Mouse (Mus musculus) spleen, embryonic (tissue): Measurements from ENCODE around the gene Hmga1b.
"Not testable (repeated sequence)": the region's sequence is repeated elsewhere in the genome, so short reads cannot be mapped to it uniquely, and the experiment has no call there.

Experiments
- CTCF ChIA-PET: fragments of 350-600 bp; sonication (Branson Sonifier 250); formaldehyde crosslinking; loops from one replicate; lab custom pipeline; 2022; lab: Charles Lee

Hmga1b gene

DNA sequence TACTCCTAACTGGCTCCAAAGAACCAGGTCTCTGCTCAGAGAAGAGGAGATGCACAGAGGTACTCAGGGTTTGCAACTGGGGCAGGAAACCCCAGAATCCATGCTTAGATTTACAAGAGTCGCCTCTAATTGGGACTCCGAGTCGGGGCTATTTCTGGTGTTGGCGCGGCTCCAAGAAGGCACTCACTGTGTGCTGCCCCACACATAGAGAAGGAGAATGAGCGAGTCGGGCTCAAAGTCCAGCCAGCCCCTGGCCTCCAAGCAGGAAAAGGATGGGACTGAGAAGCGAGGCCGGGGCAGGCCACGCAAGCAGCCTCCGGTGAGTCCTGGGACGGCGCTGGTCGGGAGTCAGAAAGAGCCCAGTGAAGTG lies at the start of gene Hmga1b:
Gene Hmga1b, plus strand, starts transcription at position 123 of the 370 bp plus-strand sequence.
- CTCF ChIA-PET: not testable (repeated sequence)

DNA sequence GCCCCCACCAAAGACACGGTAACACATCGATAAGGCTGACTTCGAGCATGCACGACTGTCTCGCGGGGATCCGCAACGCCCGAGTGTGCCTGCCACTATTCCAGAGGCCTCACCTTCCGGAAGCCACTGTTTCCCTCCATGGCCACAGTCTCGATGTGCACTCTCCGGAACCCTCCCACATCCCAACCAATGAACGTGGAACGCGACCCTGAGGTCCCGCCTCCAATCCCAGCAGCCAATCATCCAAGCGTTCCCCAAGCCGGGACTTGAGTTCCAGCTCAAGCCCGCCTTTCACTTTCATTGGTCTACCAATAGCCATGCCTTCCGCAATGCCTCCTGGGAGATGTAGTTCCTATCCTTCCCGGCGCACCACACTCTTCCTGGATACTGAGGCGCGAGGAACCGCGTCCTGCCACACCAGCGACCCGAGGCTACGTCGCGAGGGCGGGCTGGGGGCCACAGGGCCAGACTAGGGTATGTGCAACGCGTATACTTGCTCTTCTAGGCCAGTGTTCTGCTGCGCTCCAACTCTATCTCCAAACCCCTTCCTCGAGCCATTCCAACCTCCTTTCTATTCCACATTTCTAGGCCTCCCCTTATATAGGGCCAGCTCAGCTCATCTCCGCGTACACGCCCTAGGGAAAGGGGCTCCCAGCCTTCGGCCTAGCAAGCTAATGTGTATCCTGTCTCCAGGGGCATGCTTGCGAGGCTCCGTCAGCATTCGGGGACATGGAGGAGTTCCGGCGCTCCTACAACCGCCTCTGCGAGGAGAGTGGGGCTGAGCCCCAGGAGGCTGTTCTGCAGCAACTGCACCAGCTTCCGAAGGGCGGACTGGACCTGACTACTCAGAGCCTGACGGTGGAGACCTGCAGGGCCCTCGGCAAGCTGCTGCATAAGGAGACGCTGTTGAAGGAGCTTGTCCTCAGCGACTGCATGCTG lies 48.7 kb upstream of the Hmga1b start, which contains the start of the genes Cenpx and Lrrc45:
Gene Cenpx, minus strand, starts transcription at position 159 of the 939 bp plus-strand sequence.
Gene Lrrc45, plus strand, starts transcription at position 346 of the 939 bp plus-strand sequence.
- CTCF ChIA-PET: interaction anchor here (0.5 to 1.0 kb wide), 2 partner anchors 12 to 227 kb away, joined by 3 to 6 read pairs; no protein-coding TSS in a partner anchor

DNA sequence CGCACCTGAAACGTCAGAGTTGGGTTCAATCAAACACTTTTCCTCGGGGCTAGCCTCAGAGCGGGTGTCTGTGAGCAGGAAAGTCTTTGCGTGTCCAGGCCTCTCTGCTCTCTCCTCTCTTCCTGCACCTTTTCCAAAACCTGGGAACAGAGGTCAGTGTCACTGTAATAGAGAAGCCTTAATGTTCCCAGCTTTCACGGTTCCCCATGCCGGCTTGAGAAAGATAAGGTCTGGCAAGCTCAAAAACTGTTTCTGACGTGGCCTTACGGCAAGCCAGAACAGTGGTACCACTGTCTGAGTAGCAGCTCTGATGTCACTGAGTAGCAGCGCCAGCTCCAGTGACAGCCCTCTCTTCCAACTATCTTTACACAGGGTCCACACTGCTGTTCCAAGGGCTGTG lies 48.0 kb upstream of the Hmga1b start:
- CTCF ChIA-PET: interaction anchor here (1.0 kb wide), 1 partner anchor 12 kb away, joined by 3 read pairs; no protein-coding TSS in a partner anchor

DNA sequence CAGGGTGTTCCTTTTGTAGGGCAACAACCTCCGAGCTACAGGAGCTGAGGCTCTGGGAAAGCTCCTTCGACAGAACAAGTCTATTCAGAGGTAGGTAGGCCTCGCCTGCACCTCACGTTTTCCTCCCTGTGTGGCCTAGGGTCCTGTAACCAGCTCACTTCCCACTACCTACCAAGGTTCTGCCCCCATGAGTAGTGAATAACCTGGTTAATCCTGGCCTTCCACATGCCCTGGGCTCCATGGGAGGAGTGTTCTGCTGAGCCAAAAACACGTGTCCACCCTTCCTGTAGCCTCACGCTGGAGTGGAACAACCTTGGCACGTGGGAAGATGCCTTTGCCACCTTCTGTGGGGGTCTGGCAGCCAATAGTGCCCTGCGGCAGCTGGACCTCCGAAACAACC lies 47.5 kb upstream of the Hmga1b start:
- CTCF ChIA-PET: no interaction called here

DNA sequence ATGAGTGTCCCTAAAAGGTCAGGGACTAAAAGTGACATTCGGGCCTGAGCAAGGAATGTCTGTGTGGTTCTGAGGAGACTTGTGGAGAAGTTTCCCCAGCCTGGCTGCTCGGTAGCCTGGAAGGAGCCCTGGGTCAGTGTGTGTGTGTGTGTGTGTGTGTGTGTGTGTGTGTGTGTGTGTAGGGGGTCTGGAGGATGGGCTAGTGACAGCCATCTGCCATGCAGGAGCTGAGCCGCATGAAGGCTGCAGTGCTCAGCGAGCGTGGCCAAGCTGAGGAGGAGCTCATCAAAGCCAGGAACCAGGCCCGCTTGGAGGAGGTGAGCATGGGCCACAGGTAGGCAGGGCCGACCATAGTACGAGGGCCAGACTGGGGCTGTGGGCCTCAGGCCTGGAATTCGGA lies 43.4 kb upstream of the Hmga1b start:
- CTCF ChIA-PET: interaction anchor here (0.9 to 2.1 kb wide), 2 partner anchors 8 to 97 kb away, joined by 3 to 6 read pairs; no protein-coding TSS in a partner anchor

DNA sequence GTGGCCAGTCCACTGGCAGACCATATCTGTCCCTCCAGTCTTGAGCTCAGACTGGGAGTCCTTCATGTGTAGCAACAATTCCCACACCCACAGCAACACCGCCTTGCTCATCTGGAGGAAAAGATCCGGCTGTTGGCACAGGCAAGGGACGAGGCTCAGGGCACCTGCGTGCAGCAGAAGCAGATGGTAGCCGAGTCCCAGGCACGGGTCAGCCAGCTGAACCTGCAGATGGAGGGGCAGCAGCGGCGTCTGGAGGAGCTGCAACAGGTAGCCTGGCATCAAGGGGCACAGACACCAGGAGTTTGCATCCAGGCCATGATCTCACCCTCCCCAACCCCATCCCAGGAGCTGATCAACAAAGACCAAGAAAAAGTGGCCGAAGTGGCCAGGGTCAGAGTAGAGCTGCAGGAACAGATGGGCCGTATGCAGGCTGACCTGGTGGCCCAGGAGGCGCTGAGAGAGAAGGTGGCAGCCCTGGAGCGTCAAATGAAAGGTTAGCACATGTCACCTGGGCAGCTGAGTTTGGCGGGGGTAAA lies 42.7 kb upstream of the Hmga1b start:
- CTCF ChIA-PET: interaction anchor here (0.6 to 2.1 kb wide), 5 partner anchors 8 to 698 kb away, joined by 3 to 8 read pairs (median 4); no protein-coding TSS in a partner anchor

DNA sequence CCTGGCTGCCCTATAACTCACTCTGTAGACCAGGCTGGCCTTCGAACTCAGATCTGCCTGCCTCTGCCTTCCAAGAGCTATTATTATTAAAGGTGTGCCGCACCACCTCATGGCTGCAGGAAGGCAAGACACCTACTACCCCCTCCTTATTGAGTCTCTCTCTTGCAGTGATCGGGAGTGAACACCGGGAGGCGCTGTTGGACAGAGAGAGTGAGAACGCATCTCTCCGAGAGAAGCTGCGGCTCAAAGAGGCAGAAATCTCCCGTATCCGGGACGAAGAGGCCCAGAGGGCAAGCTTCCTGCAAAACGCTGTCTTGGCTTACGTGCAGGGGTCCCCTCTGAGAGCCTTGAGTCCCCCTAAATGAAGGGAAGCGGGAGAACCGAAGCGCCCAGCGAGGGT lies 42.1 kb upstream of the Hmga1b start:
- CTCF ChIA-PET: interaction anchor here (0.6 to 2.1 kb wide), 6 partner anchors 30 to 697 kb away, joined by 3 to 8 read pairs (median 5); no protein-coding TSS in a partner anchor

DNA sequence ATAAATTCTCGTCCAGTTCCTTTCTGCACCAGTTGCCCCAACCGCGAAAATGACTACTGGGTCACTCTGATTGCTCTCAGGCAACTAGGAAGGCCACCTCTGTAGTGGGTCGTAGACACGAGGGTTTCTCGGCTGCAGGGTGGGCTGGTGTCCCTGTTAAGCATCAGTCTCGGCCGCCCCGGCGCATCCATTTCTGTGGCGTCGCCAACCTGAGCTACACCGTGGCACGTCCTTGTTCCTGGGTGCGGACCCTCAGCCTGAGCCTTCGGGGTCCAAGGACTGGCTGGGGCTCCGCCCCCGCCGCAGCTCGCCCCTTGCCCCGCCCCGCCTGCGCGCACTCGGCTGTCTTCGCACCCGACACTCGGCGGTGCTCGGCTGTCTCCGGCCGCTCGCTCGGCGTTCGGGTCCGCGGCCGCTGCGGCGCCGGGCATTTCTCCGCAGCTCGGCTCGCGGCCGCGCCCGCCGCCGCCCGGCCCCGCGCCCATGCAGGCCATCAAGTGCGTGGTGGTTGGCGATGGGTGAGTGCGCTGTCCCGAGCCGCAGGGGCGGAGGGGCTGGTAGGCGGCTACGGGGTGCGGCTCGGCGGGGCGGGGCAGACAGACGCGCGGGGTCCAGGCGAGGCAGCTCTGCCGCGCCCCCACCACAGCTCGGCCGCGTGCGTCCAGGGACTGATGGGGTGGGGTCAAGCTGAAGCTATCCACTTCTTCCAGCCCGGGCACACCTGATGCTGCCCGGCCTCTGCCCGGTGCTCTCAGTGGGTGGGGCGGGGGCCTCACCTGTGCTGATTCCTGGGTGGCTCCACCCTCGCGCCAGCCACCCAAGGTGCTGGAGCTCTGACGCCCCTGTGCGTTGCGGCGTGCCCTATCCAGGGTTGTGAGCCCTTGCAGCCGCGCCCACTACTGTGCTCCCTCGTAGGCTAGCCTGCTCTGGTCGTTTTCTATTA lies 41.2 kb upstream of the Hmga1b start, which contains the start of gene Rac3:
Gene Rac3, plus strand, starts transcription at position 347 of the 943 bp plus-strand sequence.
- CTCF ChIA-PET: interaction anchor here (0.7 to 2.1 kb wide), 6 partner anchors 28 to 235 kb away, joined by 3 to 8 read pairs (median 6); no protein-coding TSS in a partner anchor

DNA sequence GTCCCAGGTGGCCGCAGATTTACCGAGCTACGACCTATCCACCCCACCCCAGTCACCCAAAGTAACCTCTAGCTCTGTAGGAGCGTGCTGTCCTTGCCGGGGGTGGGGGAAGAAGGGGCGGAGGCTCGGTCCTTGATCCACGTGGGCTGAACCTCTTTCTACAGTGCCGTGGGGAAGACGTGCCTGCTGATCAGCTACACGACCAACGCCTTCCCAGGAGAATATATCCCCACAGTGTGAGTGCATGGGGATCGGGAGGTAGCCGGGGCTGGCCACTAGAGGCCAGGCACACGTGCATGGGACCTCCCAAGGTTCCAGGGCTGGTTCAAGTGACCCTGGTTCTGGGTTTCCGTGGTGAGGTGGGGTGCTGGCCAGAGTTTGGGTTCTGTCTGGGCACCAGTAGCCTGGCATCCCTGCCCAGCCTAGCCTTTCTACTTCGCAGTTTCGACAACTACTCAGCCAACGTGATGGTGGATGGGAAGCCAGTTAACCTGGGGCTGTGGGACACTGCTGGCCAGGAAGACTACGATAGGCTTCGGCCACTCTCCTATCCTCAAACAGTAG lies 40.4 kb upstream of the Hmga1b start:
- CTCF ChIA-PET: interaction anchor here (0.7 to 1.7 kb wide), 3 partner anchors 28 to 236 kb away, joined by 3 to 6 read pairs (median 5); no protein-coding TSS in a partner anchor

DNA sequence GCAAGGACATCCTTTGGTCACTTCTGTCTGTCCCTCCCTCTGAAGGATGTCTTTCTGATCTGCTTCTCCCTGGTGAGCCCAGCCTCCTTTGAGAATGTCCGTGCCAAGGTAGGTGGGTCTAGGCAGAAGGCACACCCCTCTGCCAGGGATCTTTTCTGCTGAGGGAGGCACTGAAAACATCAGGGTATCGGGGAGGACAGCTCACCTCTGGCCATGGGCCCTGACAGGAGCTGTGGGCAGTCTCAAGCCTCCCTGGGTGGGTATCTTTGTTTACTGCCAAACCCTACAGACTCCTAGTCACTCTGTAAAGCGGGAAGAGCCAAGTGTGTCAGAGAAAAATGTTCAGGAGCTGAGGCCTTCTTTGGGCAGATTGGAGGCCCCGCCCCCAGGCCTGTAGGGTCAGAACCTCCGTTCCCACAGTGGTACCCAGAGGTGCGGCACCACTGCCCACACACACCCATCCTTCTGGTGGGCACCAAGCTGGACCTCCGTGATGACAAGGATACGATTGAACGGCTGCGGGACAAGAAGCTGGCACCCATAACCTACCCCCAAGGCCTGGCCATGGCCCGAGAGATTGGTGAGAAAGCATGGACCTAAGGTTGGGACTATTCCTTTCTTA lies 39.7 kb upstream of the Hmga1b start:
- CTCF ChIA-PET: interaction anchor here (0.6 kb wide), 1 partner anchor 73 kb away, joined by 7 read pairs; no protein-coding TSS in a partner anchor

DNA sequence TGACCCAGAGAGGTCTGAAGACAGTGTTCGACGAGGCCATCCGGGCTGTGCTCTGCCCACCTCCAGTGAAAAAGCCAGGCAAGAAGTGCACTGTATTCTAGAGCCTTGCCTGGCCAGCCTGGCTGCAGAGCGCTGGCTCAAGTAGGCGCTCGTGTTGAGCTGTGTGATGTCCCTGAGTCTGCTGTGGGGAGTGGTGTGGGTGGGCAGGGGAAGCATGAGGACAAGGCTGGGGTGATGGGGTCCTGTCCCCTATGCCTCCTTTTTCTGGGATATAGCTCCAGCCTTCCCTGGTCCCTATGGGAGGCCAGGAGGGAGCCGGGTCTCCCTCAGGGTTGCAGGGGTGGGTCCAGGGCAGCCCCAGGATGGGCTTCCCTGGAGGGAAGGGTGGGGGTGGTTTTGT lies 39.1 kb upstream of the Hmga1b start:
- CTCF ChIA-PET: interaction anchor here (0.6 kb wide), 1 partner anchor 72 kb away, joined by 7 read pairs; no protein-coding TSS in a partner anchor

DNA sequence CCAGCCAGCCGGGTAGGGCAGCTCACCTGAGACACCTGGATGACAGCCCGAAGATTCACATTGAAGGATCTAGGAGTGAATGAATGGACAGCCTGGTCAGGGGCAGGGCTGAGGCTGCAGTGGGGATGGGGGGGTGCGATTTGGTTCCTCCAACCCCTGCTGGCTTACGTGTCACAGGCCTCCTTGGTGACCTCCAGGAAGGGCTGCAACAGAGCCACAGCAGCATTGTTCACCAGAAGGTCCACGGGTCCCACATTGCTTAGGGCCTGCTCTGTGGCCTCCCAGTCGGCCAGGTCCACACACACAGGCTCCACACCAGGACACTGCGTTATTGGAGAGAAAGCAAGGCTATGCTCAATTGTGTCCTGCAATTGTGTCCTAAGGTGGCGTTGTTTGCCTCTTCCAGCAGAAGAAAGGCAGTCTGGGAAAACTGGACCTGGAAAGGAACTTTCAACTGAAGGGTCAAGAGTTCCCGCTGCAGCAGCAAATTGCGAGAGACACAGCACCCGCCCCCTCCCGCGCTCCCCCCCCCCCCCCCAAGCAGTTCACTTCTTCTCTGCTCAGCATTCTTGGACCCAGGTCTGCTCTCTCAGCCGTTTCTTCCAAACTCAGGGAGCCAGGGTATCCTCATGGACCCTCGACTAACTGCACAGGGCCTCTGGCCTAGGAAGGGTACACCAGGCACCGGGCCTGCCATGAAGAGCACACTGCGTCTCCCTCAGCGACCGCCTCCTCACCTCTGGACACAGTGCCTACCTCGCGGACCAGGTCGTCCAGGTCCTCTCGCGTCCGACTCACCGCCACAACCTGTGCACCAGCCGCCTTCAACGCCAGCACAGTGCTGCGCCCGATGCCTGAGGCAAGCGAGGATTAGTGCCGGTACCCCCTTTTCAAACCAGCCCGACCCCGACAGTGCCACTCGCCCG lies 36.1 kb upstream of the Hmga1b start:
- CTCF ChIA-PET: interaction anchor here (0.9 kb wide), 1 partner anchor 13 kb away, joined by 3 read pairs; the partner anchor contains the start of genes Cenpx and Lrrc45

DNA sequence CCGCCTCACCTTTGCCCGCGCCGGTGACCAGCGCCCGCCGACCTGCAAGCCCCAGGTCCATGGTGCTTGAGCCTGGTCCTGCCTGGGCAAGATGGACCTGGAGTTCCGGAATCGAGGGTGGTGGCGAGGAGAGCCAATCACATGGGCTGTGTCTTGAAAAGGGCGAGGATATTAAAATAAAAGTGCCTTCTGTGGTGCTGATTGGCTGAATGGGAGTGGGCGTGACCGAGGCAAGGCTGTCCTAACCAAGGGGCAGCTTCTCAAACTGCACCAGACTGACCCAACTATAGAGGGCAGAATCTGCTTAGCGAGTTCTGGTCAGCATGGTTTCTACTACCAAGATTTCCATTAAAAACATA lies 35.4 kb upstream of the Hmga1b start, which contains the start of gene Dcxr:
Gene Dcxr, minus strand, starts transcription at position 113 of the 359 bp plus-strand sequence.
- CTCF ChIA-PET: interaction anchor here (0.8 kb wide), 1 partner anchor 68 kb away, joined by 3 read pairs; no protein-coding TSS in a partner anchor

DNA sequence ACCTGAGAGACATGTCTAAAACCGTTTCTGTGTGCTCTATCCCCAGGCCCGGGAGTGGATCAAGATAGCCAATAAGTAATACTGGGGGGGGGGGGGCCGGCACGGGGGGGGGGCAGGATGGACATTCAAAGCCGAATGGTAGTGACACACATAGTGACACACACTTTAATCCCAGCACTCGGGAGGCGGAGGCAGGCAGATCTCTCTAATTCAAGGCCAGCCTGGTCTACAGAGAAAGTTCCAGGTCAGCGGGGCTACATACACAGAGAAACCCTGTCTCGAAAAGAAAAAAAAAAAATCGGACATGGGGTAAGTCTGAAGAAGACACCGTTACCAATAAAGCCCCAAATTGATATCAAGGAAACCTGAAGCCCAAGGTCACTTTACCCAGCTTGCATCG lies 35.0 kb upstream of the Hmga1b start:
- CTCF ChIA-PET: interaction anchor here (0.8 kb wide), 1 partner anchor 68 kb away, joined by 3 read pairs; no protein-coding TSS in a partner anchor

DNA sequence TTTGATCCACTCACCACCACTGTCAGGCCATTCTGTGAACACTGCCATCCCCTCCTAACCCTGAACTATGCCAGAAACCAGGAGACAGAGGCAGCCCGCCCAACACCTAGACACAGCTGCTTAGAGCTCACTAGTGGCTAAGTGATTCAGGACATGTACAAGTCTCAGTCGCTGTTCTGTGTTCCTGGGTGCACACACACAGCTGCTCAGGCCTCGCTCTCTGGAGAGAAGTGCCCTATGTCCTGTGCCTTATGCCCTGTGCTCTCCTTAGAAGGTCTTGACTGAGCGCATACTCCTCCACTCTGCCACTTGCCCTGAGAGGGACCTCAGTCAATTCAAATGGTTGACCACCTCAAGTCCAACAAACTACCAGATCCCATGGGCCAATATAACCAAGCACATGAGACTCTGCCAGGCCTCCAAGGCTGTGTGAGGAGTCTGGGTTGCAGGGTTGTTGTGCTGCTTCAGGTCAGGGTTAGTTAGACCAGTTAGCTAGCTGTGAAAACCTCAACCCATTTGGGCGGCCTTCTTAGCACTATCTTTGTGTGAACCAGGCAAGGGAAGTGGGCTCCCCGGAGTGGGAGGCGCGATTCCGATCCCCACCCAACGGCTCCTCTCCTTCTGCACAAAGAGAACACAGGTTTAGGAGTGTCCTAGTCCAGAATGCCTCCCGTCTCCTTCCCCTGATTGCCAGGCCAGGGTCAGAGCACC lies 33.9 kb upstream of the Hmga1b start:
- CTCF ChIA-PET: no interaction called here

DNA sequence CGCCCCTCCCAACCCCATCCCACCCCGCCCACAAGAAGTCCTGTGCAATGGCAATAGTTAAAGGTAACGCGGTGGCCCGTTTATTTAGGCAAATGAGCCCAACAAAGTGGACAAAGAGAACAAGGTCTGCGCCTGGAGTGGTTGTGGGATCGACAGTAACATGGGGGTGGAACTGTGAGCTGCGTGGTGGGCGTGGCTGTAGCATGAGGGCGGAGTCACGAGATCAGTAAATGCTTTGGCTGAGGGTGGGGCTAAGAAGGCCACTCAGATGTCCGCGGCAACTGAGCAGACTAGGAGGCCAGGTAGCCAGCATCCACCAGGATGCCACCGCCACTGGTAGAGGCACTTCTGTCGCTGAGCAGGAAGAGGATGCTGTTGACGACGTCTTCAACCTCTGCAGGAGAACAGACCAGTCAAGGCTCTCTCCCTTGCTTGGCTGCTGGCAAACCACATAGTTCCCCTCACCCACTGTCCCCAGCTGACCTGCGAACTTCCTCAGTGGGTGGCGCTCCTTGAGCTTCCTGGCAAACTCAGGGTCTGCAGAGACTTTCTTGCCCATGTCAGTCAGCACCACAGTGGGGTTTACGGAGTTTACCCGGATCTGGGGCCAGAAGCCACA lies 33.1 kb upstream of the Hmga1b start:
- CTCF ChIA-PET: not testable (repeated sequence)

DNA sequence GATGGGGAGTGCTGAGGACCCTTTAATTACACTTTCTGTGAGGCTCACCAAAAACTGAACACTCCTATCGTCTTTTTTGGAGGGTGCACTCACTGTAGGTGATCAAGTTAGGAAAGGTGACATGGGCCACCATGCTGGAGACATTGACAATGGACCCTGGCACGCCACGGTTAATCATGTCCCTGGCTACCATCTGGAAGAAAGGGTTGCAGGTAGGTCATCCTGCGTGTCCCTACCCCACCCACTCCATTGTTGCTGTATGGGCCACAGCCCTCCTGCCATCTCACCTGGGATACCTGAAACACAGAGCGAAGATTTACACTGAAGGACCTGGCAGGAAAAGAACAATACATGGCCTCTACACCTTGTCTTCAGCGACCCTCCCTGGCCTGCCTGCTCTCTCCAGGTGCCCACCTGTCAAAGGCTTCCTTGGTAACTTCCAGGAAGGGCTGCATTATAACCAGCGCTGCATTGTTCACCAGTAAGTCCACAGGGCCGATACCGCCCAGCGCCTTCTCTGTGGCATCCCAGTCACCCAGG lies 32.2 kb upstream of the Hmga1b start:
- CTCF ChIA-PET: no interaction called here
